Mouse (Mus musculus) adipocyte (in vitro differentiated cells): ENCODE results near the gene Ap1s2.

ENCODE experiments used
- DNase-seq: peaks from one replicate; pipeline ENCODE4 v3.0.0-alpha.2; 2016; ENCODE audit warnings: low spot score

Gene Ap1s2

GRCm38 (mm10) chrX:163908337-163909250 is at the start of gene Ap1s2:
Gene Ap1s2, plus strand, starts transcription at chrX:163909017.
- peak; percentile 93 for DNase-seq

DNA sequence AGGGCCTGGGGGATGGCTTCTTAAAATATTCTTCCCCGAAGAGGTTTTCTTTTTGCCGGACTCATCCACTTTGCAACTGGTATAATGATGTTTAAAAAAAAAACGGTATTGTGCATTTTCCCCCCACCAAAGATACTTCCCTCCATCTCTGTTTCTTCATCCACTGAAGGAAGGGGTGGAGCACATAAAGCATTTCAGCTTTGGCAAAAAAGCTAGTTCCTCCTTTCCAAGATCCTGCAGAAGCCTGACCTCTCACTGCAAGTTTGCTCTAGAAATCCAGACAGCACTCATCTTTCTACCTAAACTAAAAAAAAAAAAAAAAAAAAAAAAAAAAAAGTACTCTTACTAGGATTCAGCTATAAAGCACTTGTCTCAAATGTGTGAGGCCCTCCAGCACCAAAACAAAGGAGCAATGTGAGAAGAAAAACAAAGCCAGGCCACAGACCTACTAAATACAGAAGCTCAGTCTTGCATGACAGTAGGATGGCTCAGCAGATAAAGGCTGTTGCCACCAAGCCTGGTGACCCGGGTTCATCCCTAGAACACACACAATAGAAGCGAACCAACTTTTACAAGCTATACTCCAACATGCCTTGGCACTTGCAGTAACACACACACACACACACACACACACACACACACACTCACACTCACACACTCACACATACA is 41.0 kb upstream of the Ap1s2 start:
- no peak for DNase-seq

DNA sequence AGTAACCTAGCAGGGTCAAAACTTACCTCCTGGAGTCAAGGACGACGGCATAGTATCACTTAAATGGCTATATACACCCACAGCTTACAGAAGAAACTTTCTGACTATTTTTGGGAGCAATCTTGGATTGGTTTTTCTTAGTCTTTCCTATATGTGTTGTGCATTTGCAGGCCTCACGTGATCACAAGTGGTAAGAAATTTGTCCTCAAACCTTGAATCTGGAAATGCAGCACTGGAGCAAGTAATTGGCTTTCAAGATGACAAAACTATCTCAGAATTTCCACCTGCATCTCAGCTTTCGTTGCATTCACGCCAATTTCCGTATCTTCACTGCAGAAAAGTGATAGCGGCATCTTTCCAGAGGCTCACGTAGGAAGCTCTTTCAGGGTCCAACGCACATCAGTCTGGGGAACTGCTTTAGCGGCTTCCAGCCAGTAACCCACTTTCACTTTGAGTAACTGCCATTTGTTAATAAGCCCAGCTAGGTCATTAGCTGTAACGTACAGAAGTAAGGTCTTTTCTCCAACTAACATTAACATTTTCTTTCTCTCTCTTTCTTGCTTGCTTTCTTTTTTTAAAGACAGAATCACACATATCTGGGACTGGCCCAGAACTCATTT is 40.0 kb upstream of the Ap1s2 start:
- no peak for DNase-seq

DNA sequence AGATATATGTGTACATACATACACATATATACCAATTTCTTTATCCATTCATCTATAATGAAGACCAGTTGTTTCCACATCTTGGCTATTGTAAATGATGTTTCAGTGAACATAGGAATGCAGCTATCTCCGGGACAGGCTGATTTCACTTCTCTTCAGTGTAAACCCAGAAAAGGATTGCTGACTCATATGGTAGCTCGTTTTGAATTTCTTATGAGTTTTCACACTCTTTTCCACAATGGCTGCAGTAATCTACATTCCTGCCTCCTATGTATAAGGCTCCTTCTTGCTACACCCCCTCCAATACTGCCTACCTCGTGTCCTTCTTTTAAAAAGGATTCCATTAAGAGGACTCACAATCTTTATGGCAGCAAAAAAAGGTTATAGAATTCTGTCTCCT is 32.9 kb upstream of the Ap1s2 start:
- DNase-seq: no peak

DNA sequence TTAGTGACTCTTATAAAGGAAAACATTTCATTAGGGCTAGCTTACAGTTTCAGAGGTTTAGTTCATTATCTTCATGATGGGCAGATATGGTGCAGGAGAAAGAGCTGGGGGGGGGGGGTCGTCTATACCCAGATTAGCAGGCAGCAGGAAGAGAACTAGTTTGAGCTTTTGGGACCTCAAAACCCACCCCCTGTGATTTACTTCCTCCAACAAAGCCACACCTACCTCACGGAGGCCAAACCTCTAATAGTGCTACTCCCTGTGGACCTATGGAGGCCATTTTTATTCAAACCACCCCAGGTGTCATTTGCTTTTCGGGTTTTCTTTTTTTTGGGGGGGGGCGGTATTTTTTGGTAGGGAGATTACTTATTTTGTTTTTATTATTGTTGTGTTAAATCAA is 32.2 kb upstream of the Ap1s2 start:
- DNase-seq: no peak

GRCm38 (mm10) chrX:163879039-163879438 is 29.8 kb upstream of the Ap1s2 start:
- DNase-seq: no peak

- peak; percentile 11 for DNase-seq
Observed at GRCm38 (mm10) chrX:163879461-163879860, 29.4 kb upstream of the Ap1s2 start.

- no peak for DNase-seq
Observed at GRCm38 (mm10) chrX:163885539-163885981, 23.3 kb upstream of the Ap1s2 start.

DNA sequence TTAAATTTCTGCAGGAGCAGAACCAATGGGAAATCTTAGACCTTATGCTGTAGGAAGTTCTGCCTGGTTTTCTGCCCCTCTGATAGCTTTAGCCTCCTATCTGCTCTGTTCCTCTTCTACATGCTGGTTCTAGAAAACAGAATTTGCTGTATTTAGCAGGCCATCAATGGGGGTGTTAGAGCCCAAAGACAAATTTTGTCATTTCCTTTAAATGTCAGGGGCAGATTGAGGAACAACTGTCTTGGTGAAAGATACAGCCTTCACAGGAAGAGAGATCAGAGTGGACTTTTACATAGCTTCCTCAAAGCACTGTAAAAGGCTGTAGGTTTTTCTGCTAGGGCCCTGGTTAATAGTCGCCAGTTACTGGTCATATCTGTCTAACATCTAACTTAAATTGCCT is 11.5 kb upstream of the Ap1s2 start:
- DNase-seq: no peak

DNA sequence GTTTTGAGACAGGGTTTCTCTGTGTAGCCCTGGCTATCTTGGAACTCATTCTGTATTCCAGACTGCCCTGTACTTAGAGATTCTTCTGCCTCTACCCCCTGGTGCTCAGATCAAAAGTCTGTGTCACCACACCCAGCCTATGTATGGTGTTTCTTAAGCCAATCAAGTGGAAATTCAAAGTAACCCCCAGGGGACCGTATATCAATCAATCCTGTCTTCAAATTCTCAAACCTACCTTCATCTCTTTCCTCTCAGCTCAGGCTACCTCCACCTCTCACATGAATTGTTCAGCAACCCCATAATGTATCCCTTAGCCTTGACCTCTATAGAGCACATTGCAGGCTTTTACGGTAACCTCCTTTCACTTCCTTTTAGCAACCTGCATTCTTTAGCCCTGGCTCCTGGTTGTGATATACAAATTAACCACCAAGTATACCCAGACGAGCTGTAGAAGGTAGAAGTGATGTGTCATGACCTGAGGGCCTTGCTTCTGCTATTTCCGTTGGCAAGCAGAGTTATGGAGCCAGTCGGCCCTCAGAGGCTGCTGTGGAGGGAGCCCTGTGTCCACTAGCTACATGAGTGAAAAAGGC is 9.3 kb upstream of the Ap1s2 start:
- no peak for DNase-seq

- DNase-seq: no peak
Observed at GRCm38 (mm10) chrX:163906861-163907260, 2.0 kb upstream of the Ap1s2 start.

- DNase-seq: no peak
Observed at GRCm38 (mm10) chrX:163908003-163908336, 847 bp upstream of the Ap1s2 start.

DNA sequence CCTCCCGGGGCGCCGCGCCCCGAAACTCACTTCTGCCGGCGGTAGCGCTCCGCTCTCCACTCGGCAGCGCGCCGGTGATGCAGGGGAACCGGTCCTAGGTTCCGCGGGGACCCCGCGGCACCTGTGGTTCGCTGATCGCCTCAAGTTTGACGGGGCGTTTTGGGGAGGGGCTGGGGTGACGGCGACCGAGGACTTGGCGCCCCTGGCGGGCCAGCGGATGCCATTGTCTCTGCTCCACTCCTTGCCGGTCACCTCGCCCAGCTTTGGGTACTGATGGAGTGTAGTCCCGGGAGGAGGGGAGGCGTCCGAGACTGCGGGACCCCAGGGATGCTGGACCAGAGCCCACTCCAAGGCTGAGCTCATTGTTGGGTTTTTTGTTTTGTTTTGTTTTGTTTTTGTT is 564 bp downstream of the Ap1s2 start:
- DNase-seq: no peak

- DNase-seq: peak; percentile 29
Observed at GRCm38 (mm10) chrX:163912791-163913190, 4.0 kb downstream of the Ap1s2 start.

DNA sequence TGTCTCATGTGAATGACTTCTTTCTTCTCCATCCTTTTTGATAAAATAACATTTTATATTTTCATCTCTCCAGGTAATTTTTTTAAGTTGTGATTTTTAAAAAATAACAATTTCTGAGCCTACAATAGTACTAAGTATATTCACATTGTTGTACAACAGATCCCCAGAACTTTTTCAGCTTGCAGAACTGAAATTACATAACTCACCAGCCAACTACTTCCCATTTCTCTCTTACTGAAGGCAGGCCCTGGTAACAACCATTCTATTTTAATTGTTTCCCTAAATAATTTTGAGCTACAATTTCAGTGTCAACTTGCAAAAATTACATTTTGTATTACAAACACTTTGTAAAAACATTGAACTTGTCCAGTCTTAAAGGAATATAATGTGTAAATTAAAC is 20.7 kb downstream of the Ap1s2 start:
- DNase-seq: no peak

GRCm38 (mm10) chrX:163934731-163935130 is 25.9 kb downstream of the Ap1s2 start:
- no peak for DNase-seq

DNA sequence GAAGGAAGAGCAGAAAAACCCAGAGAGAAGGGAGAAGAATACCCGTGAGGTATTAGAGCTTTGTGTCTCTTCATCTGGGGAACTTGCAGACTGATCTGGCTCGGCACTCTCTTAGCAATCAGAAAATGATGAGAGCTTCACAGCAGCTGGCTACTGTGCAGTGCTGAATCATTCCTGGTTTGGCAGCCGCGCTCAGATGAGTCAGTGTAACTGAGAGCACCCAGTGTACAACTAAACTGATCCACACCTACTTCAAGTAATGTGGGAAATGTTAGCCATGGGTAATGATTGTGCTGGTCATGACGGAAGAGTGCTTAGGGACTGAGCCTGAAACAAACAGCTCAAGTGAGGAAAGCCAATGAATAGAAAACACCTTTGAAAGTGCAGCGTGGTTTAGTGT is 29.8 kb downstream of the Ap1s2 start:
- DNase-seq: peak; percentile 55

DNA sequence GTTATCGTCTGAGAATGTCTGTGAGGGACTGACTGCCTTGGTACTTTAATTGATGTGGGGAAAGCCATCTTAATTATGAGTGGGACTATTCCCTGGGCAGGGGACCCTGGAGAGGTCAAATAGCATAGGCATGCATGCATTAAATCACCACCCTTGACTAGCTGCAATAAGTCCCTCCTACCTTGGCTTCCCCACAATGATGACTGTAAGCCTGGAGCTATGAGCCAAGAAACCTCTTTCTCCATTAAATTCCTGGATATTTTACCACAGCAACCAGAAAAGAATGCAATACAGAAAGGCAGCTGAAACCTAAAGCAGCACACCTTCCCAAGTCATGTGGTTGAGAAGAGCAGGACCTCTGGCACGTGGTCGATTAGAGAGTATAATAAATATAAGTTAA is 35.6 kb downstream of the Ap1s2 start:
- DNase-seq: no peak

GRCm38 (mm10) chrX:163951618-163952017 is 42.8 kb downstream of the Ap1s2 start:
- DNase-seq: no peak

DNA sequence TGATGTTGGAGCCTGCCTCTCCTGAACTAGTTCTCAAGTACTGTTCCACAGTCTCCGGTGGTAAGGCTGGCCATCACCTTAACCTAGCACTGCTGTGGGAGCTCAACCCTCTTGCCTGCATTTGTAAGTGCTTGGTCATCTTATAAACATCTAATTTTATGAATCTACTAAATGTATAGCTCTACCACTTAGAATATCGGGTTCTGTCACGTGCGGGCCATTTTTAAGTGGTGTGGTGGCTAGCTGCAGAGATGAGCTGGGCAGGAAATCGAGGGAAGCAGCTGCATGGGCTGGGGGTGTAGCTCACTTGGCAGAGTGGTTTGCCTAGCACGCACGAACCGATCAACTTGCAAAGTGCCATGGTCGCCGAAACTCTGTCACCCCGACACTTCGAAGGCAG is 48.6 kb downstream of the Ap1s2 start:
- DNase-seq: no peak

DNA sequence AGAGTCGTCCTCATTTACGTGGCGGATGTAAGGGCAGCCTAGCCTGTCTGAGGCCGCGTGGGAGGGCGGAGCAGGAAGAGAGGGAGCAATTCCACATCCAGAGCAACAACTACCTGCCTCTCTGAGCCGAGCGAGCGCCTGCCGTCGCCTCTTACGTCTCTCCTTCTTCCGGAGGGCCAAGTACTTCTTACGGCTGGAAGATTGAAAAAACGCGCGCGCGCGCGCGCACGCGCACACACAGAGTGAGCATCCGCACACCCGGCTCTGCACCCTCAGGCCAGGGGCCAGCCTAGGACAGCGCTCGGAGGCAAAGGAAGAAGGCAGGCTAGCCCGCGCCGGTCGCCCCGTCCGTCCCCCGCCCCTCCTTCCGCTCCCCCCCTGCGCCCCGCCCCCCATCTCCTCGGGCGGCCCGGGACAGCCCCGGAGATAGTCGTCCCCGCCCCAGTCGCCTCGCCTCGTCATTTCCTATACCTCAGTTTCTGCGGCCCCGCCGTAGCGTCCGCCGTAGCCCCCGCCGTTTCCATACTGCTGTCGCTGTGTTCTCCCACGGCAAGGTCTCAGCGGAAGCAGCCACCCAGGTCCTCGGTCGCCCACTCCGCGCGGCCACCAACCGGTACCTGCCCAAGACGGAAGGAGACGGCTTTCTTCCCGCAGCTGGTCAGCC is 49.1 kb downstream of the Ap1s2 start:
- peak; percentile 75 for DNase-seq

DNA sequence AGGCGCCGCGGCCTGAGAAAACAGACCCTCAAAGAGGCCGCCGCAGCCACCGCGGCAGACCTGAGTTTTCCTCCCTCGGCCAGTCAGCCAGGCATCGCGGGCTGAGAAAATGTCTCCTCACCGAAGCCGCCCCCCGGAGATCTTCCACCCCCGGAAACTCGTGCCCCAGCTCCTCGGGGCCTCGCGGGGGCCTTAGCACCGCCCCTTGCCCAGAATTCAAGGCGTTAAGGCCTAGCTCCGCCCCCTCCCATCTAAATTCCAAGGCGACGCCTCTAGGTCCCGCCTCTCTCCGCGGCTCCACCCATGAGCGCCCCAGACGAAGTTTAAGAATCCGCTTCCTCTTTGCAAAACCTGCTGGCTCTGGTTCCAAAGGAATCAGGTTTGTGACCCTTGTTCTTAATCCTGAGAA is 49.7 kb downstream of the Ap1s2 start, which contains the start of gene Zrsr2:
TSS of gene Zrsr2 (minus strand) at position 195 of the 409 bp plus-strand sequence.
- DNase-seq: peak; percentile 95
